Mouse (Mus musculus): ENCODE data around the gene Lmtk3.

The Lmtk3 gene

GRCm38 (mm10) chr7:45765995-45766394 is 17.5 kb upstream of the Lmtk3 start:
- POLR2A ChIA-PET, result interaction anchor here (0.6 to 1.1 kb wide), 5 partner anchors 8 to 35 kb away, joined by 3 to 4 read pairs (median 3); no protein-coding TSS in a partner anchor
- CTCF ChIA-PET, result interaction anchor here (0.6 to 1.3 kb wide), 4 partner anchors 19 to 84 kb away, joined by 3 to 4 read pairs (median 4); no protein-coding TSS in a partner anchor

- ChIA-PET POLR2A (interaction anchor here in 3 of 4 experiments (0.6 to 0.9 kb wide), 5 partner anchors 9 to 19 kb away, joined by 3 to 4 read pairs (median 3); no protein-coding TSS in a partner anchor), CTCF (interaction anchor here in 3 of 4 experiments (0.6 to 1.3 kb wide), 7 partner anchors 17 to 89 kb away, joined by 3 to 8 read pairs (median 4); no protein-coding TSS in a partner anchor)
These were observed 16.8 kb upstream of the Lmtk3 start for GRCm38 (mm10) chr7:45766764-45767163.

GRCm38 (mm10) chr7:45767500-45767899 is 16.0 kb upstream of the Lmtk3 start:
- ChIA-PET CTCF (interaction anchor here in 3 of 4 experiments (0.6 to 1.3 kb wide), 6 partner anchors 18 to 89 kb away, joined by 3 to 8 read pairs (median 4); no protein-coding TSS in a partner anchor), POLR2A (interaction anchor here in 2 of 4 experiments (0.8 to 0.9 kb wide), 2 partner anchors 9 to 15 kb away, joined by 3 read pairs; no protein-coding TSS in a partner anchor)

GRCm38 (mm10) chr7:45770427-45771082 is 13.0 kb upstream of the Lmtk3 start:
- POLR2A ChIA-PET, result interaction anchor here in 2 of 4 experiments (1.0 to 3.7 kb wide), 10 partner anchors 11 to 50 kb away, joined by 3 to 17 read pairs (median 4); partner anchors contain the start of genes Cyth2 (in 1 of the 2) and Fam83e (in 1 of the 2)
- CTCF ChIA-PET, result interaction anchor here in 3 of 4 experiments (0.7 to 1.8 kb wide), 4 partner anchors 28 to 31 kb away, joined by 3 to 5 read pairs (median 4); no protein-coding TSS in a partner anchor

DNA sequence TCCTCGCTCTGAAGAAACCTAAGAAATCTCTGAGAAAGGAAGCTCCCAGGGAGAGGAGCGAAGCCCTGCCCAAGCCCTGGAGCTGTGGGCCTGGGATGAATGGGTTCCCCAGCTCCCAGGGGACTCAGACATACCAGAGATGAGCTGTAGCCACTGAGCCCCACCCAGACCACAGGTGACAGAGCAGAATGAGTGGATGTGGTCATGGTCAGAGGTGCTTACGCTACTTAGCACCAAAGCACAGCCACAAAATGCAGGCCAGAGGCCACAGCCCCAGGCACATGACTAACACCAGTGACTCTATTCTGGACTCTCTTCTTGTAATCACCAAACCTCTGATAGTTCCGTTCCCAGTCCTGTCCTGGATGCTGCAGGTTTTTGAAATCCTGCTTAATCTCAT is 12.4 kb upstream of the Lmtk3 start:
- ChIA-PET CTCF (interaction anchor here in 1 of 4 experiments (0.7 kb wide), 1 partner anchor 30 kb away, joined by 3 read pairs; no protein-coding TSS in a partner anchor), POLR2A (interaction anchor here in 2 of 4 experiments (0.6 to 3.7 kb wide), 7 partner anchors 12 to 53 kb away, joined by 3 to 17 read pairs (median 3); partner anchors contain the start of genes Cyth2 (in 1 of the 2), Fam83e (in 1 of the 2) and Sphk2 (in 1 of the 2))

DNA sequence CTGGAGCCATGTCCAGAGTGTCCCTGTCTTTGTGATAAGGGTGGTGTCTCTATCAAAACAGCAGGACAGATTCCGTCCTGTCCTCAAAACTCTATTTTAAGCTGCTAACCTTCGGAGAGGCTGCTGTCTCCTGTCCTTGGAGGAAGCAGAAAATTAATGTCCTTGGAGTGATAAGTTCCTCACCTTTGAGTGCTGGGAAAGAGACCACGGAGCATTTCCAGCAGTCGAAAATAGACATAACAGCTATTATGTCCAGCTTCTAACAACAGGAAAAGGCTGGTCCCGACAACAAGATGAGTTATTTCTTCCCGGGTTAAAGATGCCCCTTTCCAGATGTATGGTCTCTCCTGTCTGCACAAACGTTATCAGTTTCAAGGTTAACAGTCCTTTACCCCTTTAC is 8.3 kb upstream of the Lmtk3 start:
- ChIA-PET CTCF (interaction anchor here in 2 of 4 experiments (0.7 to 2.8 kb wide), 3 partner anchors 20 to 244 kb away, joined by 3 to 13 read pairs (median 4); no protein-coding TSS in a partner anchor), POLR2A (interaction anchor here in 2 of 4 experiments (0.8 to 1.1 kb wide), 3 partner anchors 8 to 54 kb away, joined by 3 to 4 read pairs (median 4); partner anchors contain the start of genes Fam83e (in 1 of the 2) and Lmtk3 (in 1 of the 2))

- ChIA-PET POLR2A (interaction anchor here in 2 of 4 experiments (0.5 to 1.7 kb wide), 7 partner anchors 8 to 29 kb away, joined by 3 to 5 read pairs (median 3); no protein-coding TSS in a partner anchor), CTCF (interaction anchor here in 3 of 4 experiments (0.5 to 2.3 kb wide), 5 partner anchors 22 to 495 kb away, joined by 3 to 11 read pairs (median 3); no protein-coding TSS in a partner anchor)
These were observed 4.4 kb upstream of the Lmtk3 start for GRCm38 (mm10) chr7:45779081-45779641.

DNA sequence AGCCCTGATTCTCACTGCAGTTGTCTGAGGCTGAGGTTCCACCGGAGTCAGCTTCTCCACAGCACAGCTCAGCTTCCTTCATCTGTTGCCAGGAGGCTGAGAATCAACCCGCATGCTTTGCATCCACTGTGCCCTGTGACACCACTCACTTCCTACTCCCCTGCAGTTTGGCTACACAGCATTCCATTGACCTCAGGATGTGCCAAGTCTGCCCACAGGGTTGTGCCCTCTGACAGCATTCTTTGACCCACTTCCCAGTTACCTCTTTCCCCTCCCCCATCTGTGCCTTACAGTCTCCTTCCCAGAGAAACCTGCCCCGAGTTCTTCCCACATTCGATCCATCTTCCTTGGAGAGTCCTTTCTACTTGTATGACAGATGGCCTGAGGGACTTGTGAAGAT is 1.3 kb upstream of the Lmtk3 start:
- ChIA-PET CTCF (interaction anchor here (0.9 to 3.3 kb wide), 6 partner anchors 18 to 43 kb away, joined by 4 to 27 read pairs (median 6); partner anchors contain the start of gene Cyth2 (in 1 of the 4)), POLR2A (interaction anchor here in 3 of 4 experiments (0.6 to 2.8 kb wide), 8 partner anchors 10 to 322 kb away, joined by 3 to 10 read pairs (median 4); partner anchors contain the start of genes Ftl1 (in 1 of the 3), Sphk2 (in 1 of the 3), Syngr4 (in 1 of the 3) and Tmem143 (in 1 of the 3))

GRCm38 (mm10) chr7:45784524-45785372 is 1.2 kb downstream of the Lmtk3 start, which contains the start of gene Sult2b1:
Gene Sult2b1 (minus strand): TSS chr7:45784669.
- POLR2A ChIA-PET, result interaction anchor here in 3 of 4 experiments (0.6 to 1.8 kb wide), 11 partner anchors 11 to 67 kb away, joined by 3 to 12 read pairs (median 4); partner anchors contain the start of genes Cyth2 (in 1 of the 3) and Sphk2 (in 1 of the 3)
- CTCF ChIA-PET, result interaction anchor here in 2 of 4 experiments (0.6 to 4.0 kb wide), 3 partner anchors 16 to 37 kb away, joined by 5 to 46 read pairs (median 9); no protein-coding TSS in a partner anchor

DNA sequence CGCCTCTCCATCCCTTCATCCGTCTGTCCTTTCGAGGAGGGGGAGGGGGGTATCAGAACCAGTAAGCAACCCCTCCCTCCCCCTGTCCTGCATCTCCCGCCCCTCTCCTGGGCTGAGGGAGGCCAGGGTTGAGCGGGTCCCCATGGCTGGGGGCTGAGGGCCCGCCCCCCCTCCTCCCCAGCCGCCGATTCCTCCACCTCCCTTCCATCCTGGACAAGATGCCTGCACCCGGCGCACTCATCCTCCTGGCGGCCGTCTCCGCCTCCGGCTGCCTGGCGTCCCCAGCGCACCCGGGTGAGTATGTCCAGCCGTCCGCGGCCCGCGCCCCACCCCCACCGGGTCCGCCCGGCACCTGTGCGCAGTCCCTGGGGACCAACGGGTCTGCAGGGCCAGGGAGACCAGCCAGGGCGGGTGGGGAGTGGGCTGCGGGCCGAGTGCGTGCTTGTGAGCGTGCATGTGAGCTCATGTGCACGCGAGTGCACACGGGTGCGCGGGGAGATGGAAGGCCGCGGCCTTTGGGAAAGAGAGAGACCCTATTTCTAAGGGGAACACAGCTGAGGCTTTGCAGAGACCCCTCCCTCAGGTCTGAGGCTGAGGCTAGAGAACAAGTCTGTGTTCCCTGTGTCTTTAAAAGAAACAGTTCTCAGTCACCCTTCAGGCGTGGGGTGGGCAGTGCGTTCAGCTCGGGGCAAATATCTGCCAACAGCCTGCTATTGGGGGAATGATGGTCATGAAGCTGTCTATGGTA is 2.0 kb downstream of the Lmtk3 start:
- CTCF ChIA-PET, result interaction anchor here in 2 of 4 experiments (0.6 to 4.0 kb wide), 4 partner anchors 16 to 54 kb away, joined by 3 to 46 read pairs (median 4); no protein-coding TSS in a partner anchor
- POLR2A ChIA-PET, result interaction anchor here in 3 of 4 experiments (0.6 to 1.7 kb wide), 17 partner anchors 10 to 108 kb away, joined by 3 to 6 read pairs (median 4); partner anchors contain the start of genes Cyth2 (in 2 of the 3), Kdelr1 (in 1 of the 3) and Sphk2 (in 1 of the 3)

GRCm38 (mm10) chr7:45786136-45786578 is 2.6 kb downstream of the Lmtk3 start:
- ChIA-PET CTCF (interaction anchor here in 2 of 4 experiments (0.8 to 4.0 kb wide), 3 partner anchors 15 to 55 kb away, joined by 3 to 46 read pairs (median 4); no protein-coding TSS in a partner anchor), POLR2A (interaction anchor here in 3 of 4 experiments (0.5 to 1.7 kb wide), 14 partner anchors 9 to 110 kb away, joined by 3 to 6 read pairs (median 4); partner anchors contain the start of genes Cyth2 (in 2 of the 3), Kdelr1 (in 1 of the 3), Sphk2 (in 1 of the 3) and Syngr4 (in 1 of the 3))

DNA sequence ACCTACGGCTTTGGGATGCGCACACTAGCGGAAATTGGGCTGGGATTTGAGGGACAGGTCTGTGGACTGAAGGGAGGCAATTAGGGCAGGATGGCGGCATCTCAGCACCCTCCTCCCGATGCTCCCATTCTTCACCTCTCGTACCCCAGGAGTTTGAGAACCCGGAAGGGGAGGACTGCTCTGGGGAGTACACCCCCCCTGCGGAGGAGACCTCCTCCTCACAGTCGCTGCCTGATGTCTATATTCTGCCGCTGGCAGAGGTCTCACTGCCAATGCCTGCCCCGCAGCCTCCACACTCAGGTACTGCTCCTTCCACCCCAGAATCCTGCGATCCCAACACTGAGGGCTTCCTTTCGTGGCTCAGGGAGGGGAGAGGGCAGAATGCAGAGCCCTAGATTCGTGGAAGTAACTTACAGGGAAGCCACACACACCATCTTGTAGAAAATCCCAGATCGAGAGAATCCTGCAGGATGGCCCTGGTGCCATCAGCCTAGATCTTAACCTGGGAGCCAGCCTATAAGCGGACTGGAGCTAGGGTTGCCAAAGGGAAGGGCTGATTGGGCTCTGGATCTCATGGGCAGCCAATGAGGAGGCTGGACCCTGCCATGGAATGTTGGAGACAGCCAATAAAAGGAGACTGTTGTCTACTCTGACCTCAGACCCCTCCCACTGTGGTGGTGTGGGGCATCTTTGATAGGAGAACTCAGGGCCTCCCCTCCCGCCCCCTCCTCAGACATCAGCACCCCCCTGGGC is 3.3 kb downstream of the Lmtk3 start:
- ChIA-PET POLR2A (interaction anchor here (0.6 to 2.2 kb wide), 40 partner anchors 8 to 420 kb away, joined by 3 to 18 read pairs (median 4); partner anchors contain the start of genes Sphk2 (in 3 of the 4), Cyth2 (in 2 of the 4), Fam83e (in 2 of the 4) and Ccdc114 (in 1 of the 4)), CTCF (interaction anchor here (0.5 to 4.0 kb wide), 13 partner anchors 11 to 1442 kb away, joined by 3 to 46 read pairs (median 3); partner anchors contain the start of genes Ccdc114 (in 1 of the 4) and Kdelr1 (in 1 of the 4))

DNA sequence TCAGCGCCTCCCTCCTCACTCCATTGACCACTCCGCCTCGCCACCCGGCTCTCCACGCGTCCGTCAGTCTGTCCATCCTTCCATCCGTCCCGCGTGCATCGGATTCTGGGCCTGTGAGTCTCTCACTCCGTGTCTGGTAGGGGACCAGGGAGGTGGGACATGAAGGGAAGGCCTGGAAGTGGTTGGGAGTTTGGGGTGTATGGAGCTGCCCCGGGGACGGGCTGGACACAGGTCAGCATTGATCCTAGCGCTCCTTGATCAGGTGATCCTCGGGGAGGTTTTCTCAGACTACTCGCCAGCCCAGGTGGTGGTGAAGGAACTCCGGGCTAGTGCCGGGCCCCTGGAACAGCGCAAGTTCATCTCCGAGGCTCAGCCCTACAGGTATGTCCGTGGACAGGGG is 4.1 kb downstream of the Lmtk3 start:
- ChIA-PET CTCF (interaction anchor here (0.6 to 4.0 kb wide), 11 partner anchors 10 to 593 kb away, joined by 3 to 46 read pairs (median 4); partner anchors contain the start of gene Kdelr1 (in 1 of the 4)), POLR2A (interaction anchor here (0.6 to 2.2 kb wide), 38 partner anchors 8 to 421 kb away, joined by 3 to 18 read pairs (median 4); partner anchors contain the start of genes Sphk2 (in 3 of the 4), Cyth2 (in 2 of the 4), Fam83e (in 2 of the 4) and Ccdc114 (in 1 of the 4))

DNA sequence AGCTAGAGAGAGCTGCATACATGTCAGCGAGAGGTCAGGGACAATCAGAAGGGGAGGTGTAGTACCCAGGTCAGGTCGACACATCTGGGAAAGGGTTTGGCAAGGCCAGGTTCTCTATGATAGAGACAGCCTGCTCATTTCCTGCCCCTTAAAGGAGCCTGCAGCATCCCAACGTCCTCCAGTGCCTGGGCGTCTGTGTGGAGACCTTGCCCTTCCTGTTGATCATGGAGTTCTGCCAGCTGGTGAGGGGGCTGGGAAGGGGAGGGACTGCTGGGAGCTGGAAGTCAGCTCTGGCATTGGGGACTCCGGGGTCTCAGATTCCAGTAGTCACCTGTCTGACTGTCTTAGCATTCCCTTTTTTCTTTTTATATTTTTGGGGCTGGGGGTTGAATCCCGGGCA is 7.2 kb downstream of the Lmtk3 start:
- CTCF ChIA-PET, result interaction anchor here in 3 of 4 experiments (0.6 to 3.6 kb wide), 4 partner anchors 11 to 48 kb away, joined by 3 to 15 read pairs (median 6); no protein-coding TSS in a partner anchor
- POLR2A ChIA-PET, result interaction anchor here in 3 of 4 experiments (1.1 to 4.3 kb wide), 8 partner anchors 10 to 108 kb away, joined by 3 to 32 read pairs (median 4); partner anchors contain the start of genes Fam83e (in 1 of the 3) and Sphk2 (in 1 of the 3)

Measured in embryonic stem cell, embryonic (primary cell).